Mouse (Mus musculus) liver, postnatal 0 days (tissue): ENCODE data around the gene Sgms1.

Source experiments
- CTCF ChIP-seq: sonication (generic); IDR thresholded peaks from 2 replicates; pipeline ENCODE4 v1.5.1; 2016; ENCODE audit warnings: antibody characterized with exemption, low read depth
- EP300 ChIP-seq: IDR thresholded peaks from 2 replicates; pipeline ENCODE4 v1.6.1; 2016; ENCODE audit warnings: antibody characterized with exemption, low read depth, mild to moderate bottlenecking

DNA sequence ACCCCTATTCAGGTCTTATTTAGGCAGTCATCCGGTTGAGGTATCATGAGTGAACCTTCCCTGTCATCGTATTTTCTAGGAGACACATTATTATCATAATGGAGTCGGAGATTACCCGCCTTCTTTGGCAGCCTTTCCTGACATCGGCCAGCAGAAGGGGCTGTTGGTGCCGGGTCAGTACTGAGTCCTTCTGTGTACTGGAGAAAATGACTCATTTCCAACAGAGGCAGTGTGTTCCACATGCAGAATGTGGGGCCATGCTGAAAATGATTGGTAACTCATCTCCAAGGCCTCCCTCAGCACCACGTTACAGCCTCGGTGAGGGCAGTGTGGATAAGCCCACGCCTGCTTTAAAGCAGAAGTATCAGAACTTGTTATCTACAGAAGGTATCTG lies 164.4 kb downstream of the Sgms1 start:
- TF ChIP-seq CTCF (peak; percentile 45), EP300 (no peak)
